Mouse (Mus musculus) heart, adult 11 months (tissue): ENCODE data around the gene Kcnd1.
A peak's percentile ranks its signal among the peaks of the same experiment; 100 is the strongest.

Experiments
- DNase-seq: peaks from one replicate; pipeline ENCODE4 v3.0.0; 2022

Kcnd1 gene

DNA sequence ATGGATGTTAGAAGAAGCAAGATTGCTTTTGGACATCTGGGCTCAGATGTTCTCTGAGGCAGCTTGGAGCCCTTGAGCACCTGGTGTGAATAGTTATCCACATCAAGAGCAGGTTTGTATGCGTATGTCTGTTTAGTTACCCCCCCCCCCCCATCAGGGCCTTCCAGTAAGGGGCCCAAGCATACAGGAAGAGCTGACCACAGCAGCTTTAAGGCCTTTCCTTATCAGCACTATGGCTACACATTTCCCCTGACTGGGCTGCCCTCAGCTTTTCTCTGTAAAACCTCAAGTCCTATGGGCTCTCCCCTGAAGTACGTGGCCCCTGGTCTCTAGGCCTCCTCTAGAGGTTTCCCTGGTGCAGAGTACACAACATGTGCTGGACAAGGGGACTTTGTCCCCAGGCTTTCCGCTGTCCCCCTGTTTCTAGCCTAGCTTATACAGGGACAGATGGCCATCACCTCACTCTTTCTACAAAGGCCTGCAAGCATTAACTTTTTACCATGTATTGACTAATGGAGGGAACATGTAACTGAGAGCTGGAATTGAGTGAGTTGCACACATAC lies 37.2 kb downstream of the Kcnd1 start:
- DNase-seq, result no peak

DNA sequence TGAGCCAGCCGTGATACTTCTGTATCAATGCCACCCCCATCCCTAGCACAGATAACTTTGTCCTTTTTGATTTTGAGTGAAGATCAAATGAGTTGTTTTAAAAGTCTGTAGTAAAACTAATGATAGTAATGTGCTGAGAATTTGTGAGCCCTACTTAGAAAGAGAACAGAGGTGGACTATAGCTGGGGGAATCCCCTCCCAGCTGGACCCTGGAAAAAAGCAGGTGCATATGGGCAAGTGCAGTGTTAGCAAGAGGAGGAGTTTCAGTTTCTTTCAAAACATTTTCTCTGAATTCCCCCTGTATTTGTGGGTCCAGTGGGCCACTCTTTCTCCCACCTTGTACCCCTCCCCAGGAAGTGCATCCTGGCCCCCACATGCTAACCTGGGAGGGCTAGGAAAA lies 41.1 kb downstream of the Kcnd1 start:
- DNase-seq, result no peak

DNA sequence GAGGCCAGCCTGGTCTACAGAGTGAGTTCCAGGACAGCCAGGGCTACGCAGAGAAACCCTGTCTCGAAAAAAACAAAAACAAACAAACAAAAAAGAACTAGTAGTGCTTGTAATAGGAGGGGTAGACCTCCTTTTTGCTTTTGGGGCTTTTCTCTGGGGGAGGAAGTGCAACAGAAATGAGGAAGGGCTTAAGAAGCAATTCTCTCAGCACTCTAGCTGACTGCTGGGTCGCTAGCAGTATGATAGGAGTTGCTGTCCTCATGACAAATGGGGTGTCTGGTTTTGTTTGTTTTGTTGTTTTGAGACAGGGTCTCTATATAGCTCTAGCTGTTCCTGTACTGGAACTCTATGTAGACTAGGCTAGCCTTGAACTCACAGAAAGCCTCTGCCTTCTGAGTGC lies 42.5 kb downstream of the Kcnd1 start:
- DNase-seq, result no peak

GRCm38 (mm10) chrX:7865343-7865742 lies 43.3 kb downstream of the Kcnd1 start:
- no peak for DNase-seq

DNA sequence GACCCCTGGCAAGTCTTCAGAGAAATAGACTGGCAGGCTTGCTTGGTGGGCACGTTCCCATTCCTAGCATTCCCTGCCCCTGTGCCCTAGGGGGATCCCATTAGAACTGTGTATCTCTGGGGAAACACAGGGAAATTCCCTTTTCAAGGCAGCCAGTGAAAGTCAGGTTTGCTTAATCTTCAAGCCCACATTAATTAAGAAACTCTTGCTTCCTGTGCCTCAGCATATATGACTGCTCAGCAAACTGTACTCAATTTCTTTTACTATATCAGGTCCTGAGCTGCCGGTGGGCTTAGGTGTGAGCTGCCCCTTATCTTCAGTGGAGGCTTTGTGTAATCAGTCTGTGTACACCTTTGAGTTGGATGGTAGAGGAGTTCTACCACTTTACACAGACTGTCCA lies 43.7 kb downstream of the Kcnd1 start:
- no peak for DNase-seq

GRCm38 (mm10) chrX:7867141-7867540 lies 45.1 kb downstream of the Kcnd1 start:
- DNase-seq, result no peak

DNA sequence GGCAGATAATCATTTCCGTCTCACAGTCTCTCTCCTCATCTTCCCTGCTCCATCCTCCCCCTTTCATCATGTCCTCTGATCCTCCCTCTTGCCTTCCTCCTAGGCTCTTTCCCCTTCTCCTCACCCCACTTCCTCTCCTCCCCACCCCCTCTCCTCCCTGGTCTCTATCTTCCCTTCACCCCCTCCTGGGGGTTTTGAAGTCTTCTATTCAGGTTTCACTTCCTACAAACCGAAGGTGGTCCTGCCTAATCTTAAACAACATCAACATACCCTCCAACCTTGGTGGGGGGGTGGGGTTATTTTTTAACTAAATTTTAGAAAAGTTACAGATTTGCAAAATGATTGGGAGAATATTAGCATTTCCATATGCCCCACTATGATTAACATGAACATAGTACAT lies 46.4 kb downstream of the Kcnd1 start:
- DNase-seq, result no peak

DNA sequence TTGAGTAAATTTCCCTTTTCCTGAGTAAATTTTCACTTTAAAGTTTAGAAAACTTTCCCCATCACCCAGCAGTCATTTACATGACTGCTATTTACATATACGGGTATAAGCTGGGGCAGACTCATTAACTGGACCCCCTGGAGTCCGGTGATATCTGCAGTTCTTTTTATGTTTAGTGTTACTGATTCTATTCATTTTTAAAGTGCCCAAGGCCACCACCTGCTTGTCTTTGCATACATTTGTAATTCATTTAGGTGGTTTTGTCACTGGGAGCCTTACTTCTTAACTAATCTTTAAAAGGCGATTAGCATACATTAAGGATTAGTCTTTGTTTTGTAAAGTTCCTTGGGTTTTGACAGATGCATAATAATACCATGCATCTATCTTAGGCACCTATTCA lies 47.7 kb downstream of the Kcnd1 start:
- DNase-seq, result no peak

- peak; percentile 98 for DNase-seq
These were observed 55.9 kb downstream of the Kcnd1 start, which contains the start of gene Pim2 for GRCm38 (mm10) chrX:7878007-7878419. Gene Pim2 (plus strand): TSS chrX:7878262.

GRCm38 (mm10) chrX:7878495-7878894 lies 56.4 kb downstream of the Kcnd1 start:
- DNase-seq, result peak; percentile 93

- DNase-seq, result peak; percentile 98
These were observed 57.7 kb downstream of the Kcnd1 start for GRCm38 (mm10) chrX:7879819-7880218.

- peak; percentile 100 for DNase-seq
These were observed 61.9 kb downstream of the Kcnd1 start, which contains the start of gene Slc35a2 for GRCm38 (mm10) chrX:7883841-7884567. Gene Slc35a2 (plus strand): TSS chrX:7884028.
